Mouse (Mus musculus): ENCODE results near the gene Sesn3. TPM values are rescaled to one million over a fixed set of nuclear protein-coding genes. Genes with fewer than 3 reads are reported as not detected.

Gene Sesn3
- polyA plus RNA-seq, 1 experiment from 2014 or later = 3.7 TPM

- H3K4me2 ChIP-seq (ENCODE audit: low read depth, low read length) = no peak overlapping the region
- 76% methylated on average over 1 of the region's 1 CpGs for WGBS (ENCODE audit: insufficient replicate concordance)
- no peak overlapping the region for H3K9ac ChIP-seq (replicated peaks)
- H3K9me3 ChIP-seq (ENCODE audit: low read length) = no peaks in the 10 kb centered on the region
- TF ChIP-seq EP300 (IDR thresholded peaks at IDR 0.05; ENCODE audit: low read depth) (no peak), CTCF (IDR thresholded peaks at IDR 0.05; ENCODE audit: low read depth) (no peak)
- no peak overlapping the region for H3K4me3 ChIP-seq (ENCODE audit: low read depth, low read length)
- H3K27me3 ChIP-seq (ENCODE audit: insufficient read depth, low read length) = no peaks in the 10 kb centered on the region
- H3K4me1 ChIP-seq (ENCODE audit: insufficient read depth) = no peaks in the 10 kb centered on the region; the same call in 1 of the 2 replicates
- H3K27ac ChIP-seq (ENCODE audit: low read depth) = no peak overlapping the region
- ATAC-seq (no peak), DNase-seq (no peak)
- no peaks in the 10 kb centered on the region for H3K36me3 ChIP-seq (replicated peaks; ENCODE audit: insufficient read depth, low read length)
Measured at GRCm38 (mm10) chr9:14293866-14294265, 19.0 kb downstream of the Sesn3 start.

- H3K27me3 ChIP-seq (ENCODE audit: insufficient read depth, low read length) = no peaks in the 10 kb centered on the region
- ATAC-seq = no peak
Measured at GRCm38 (mm10) chr9:14295680-14296440, 21.0 kb downstream of the Sesn3 start.

GRCm38 (mm10) chr9:14297204-14297603, 22.3 kb downstream of the Sesn3 start:
- Histone ChIP-seq H3K27ac (ENCODE audit: low read depth) (no peak overlapping the region), H3K4me1 (ENCODE audit: insufficient read depth) (no peaks in the 10 kb centered on the region; the same call in 1 of the 2 replicates), H3K36me3 (replicated peaks; ENCODE audit: insufficient read depth, low read length) (no peaks in the 10 kb centered on the region), H3K27me3 (ENCODE audit: insufficient read depth, low read length) (no peaks in the 10 kb centered on the region), H3K4me2 (ENCODE audit: low read depth, low read length) (no peak overlapping the region), H3K4me3 (ENCODE audit: low read depth, low read length) (no peak overlapping the region), H3K9ac (replicated peaks) (no peak overlapping the region), H3K9me3 (ENCODE audit: low read length) (no peaks in the 10 kb centered on the region)
- ATAC-seq (no peak), DNase-seq (no peak)
- TF ChIP-seq EP300 (IDR thresholded peaks at IDR 0.05; ENCODE audit: low read depth) (no peak), CTCF (IDR thresholded peaks at IDR 0.05; ENCODE audit: low read depth) (no peak)
- WGBS (ENCODE audit: insufficient replicate concordance) = 77% methylated on average over 5 of the region's 5 CpGs

More at GRCm38 (mm10) chr9:14295680-14296440, 21.0 kb downstream of the Sesn3 start:
- no peaks in the 10 kb centered on the region for H3K9me3 ChIP-seq (ENCODE audit: low read length)
- no peak for DNase-seq
- no peak overlapping the region for H3K4me3 ChIP-seq (ENCODE audit: low read depth, low read length)
- H3K36me3 ChIP-seq (replicated peaks; ENCODE audit: insufficient read depth, low read length) = no peaks in the 10 kb centered on the region
- no peaks in the 10 kb centered on the region; the same call in 1 of the 2 replicates for H3K4me1 ChIP-seq (ENCODE audit: insufficient read depth)
- no peak overlapping the region for H3K9ac ChIP-seq (replicated peaks)
- WGBS (ENCODE audit: insufficient replicate concordance) = 82% methylated on average over 8 of the region's 8 CpGs
- TF ChIP-seq CTCF (IDR thresholded peaks at IDR 0.05; ENCODE audit: low read depth) (no peak), EP300 (IDR thresholded peaks at IDR 0.05; ENCODE audit: low read depth) (no peak)
- no peak overlapping the region for H3K4me2 ChIP-seq (ENCODE audit: low read depth, low read length)
- H3K27ac ChIP-seq (ENCODE audit: low read depth) = no peak overlapping the region

- H3K9ac ChIP-seq (replicated peaks) = no peak overlapping the region
- DNase-seq (no peak), ATAC-seq (no peak)
- TF ChIP-seq EP300 (IDR thresholded peaks at IDR 0.05; ENCODE audit: low read depth) (no peak), CTCF (IDR thresholded peaks at IDR 0.05; ENCODE audit: low read depth) (no peak)
- H3K27ac ChIP-seq (ENCODE audit: low read depth) = no peak overlapping the region
- H3K4me3 ChIP-seq (ENCODE audit: low read depth, low read length) = no peak overlapping the region
- H3K4me2 ChIP-seq (ENCODE audit: low read depth, low read length) = no peak overlapping the region
- no peaks in the 10 kb centered on the region for H3K4me1 ChIP-seq (ENCODE audit: insufficient read depth)
- no peaks in the 10 kb centered on the region for H3K36me3 ChIP-seq (replicated peaks; ENCODE audit: insufficient read depth, low read length)
- H3K9me3 ChIP-seq (ENCODE audit: low read length) = no peaks in the 10 kb centered on the region
- no peaks in the 10 kb centered on the region for H3K27me3 ChIP-seq (ENCODE audit: insufficient read depth, low read length)
Measured at GRCm38 (mm10) chr9:14299819-14300218, 25.0 kb downstream of the Sesn3 start.

GRCm38 (mm10) chr9:14300795-14301194, 25.9 kb downstream of the Sesn3 start:
- Histone ChIP-seq H3K27ac (ENCODE audit: low read depth) (no peak overlapping the region), H3K4me3 (ENCODE audit: low read depth, low read length) (no peak overlapping the region), H3K4me1 (ENCODE audit: insufficient read depth) (no peaks in the 10 kb centered on the region), H3K36me3 (replicated peaks; ENCODE audit: insufficient read depth, low read length) (no peaks in the 10 kb centered on the region), H3K9ac (replicated peaks) (no peak overlapping the region), H3K4me2 (ENCODE audit: low read depth, low read length) (no peak overlapping the region), H3K27me3 (ENCODE audit: insufficient read depth, low read length) (no peaks in the 10 kb centered on the region), H3K9me3 (ENCODE audit: low read length) (no peaks in the 10 kb centered on the region)
- TF ChIP-seq CTCF (IDR thresholded peaks at IDR 0.05; ENCODE audit: low read depth) = no peak
- TF ChIP-seq EP300 (IDR thresholded peaks at IDR 0.05; ENCODE audit: low read depth) = no peak
- ATAC-seq (no peak), DNase-seq (no peak)
- 75% methylated on average over 6 of the region's 6 CpGs for WGBS (ENCODE audit: insufficient replicate concordance)

GRCm38 (mm10) chr9:14304262-14304968, 29.5 kb downstream of the Sesn3 start:
- no peak overlapping the region for H3K4me3 ChIP-seq (ENCODE audit: low read depth, low read length)
- no peak for TF ChIP-seq EP300 (IDR thresholded peaks at IDR 0.05; ENCODE audit: low read depth)
- TF ChIP-seq CTCF (IDR thresholded peaks at IDR 0.05; ENCODE audit: low read depth) = no peak
- H3K27me3 ChIP-seq (ENCODE audit: insufficient read depth, low read length) = no peaks in the 10 kb centered on the region
- no peak overlapping the region for H3K9ac ChIP-seq (replicated peaks)
- ATAC-seq = no peak
- H3K9me3 ChIP-seq (ENCODE audit: low read length) = no peaks in the 10 kb centered on the region
- H3K4me2 ChIP-seq (ENCODE audit: low read depth, low read length) = no peak overlapping the region
- 81% methylated on average over 9 of the region's 9 CpGs for WGBS (ENCODE audit: insufficient replicate concordance)
- H3K4me1 ChIP-seq (ENCODE audit: insufficient read depth) = peaks cover 4% of the 10 kb centered on the region; the same call in 1 of the 2 replicates
- H3K36me3 ChIP-seq (replicated peaks; ENCODE audit: insufficient read depth, low read length) = no peaks in the 10 kb centered on the region; the same call in 1 of the 2 replicates
- H3K27ac ChIP-seq (ENCODE audit: low read depth) = no peak overlapping the region
- DNase-seq = no peak
